Mouse (Mus musculus): ENCODE data around the gene Smyd3. TPM values are rescaled to one million over a fixed set of nuclear protein-coding genes. Genes with fewer than 3 reads are reported as not detected.
"Not testable (repeated sequence)": the region's sequence is repeated elsewhere in the genome, so short reads cannot be mapped to it uniquely, and the experiment has no call there.

The Smyd3 gene
- polyA plus RNA-seq, 1 experiment from 2014 or later = 12.7 TPM

DNA sequence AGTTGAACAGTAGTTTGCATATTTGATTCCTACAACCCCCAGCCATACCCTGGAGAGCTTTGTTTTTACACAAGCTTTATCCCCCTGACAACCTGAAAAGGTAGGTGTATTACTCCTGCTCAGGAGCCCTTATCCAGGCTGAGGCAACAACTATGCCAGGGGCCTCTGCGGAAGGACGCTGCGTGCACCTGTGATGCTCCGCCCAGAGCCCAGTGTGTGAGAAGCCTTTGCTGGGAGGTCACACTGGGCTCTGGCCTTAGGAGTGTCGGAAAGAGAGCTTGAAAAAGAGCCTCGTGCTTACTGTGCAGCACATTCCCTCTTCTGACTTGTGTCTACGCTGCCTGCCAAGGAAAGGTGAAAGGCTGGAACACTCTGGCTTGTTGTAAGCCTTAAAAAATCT lies 34.9 kb upstream of the Smyd3 start:
- TF ChIP-seq CTCF (IDR thresholded peaks at IDR 0.05) = no peak
- ATAC-seq (no peak), DNase-seq (ENCODE audit: low read depth, low spot score) (no peak)
- in situ Hi-C loops (cut with MboI; ENCODE audit: low pct_unique_long_range_greater_than_20kb) = no loop called here
- no peaks in the 10 kb centered on the region for H3K27me3 ChIP-seq
- ChIA-PET CTCF (interaction anchor here (1.3 to 1.9 kb wide), 3 partner anchors 50 to 71 kb away, joined by 3 to 4 read pairs (median 4); no protein-coding TSS in a partner anchor), POLR2A (interaction anchor here (0.5 to 0.7 kb wide), 2 partner anchors 243 to 1194 kb away, joined by 3 read pairs; no protein-coding TSS in a partner anchor)

DNA sequence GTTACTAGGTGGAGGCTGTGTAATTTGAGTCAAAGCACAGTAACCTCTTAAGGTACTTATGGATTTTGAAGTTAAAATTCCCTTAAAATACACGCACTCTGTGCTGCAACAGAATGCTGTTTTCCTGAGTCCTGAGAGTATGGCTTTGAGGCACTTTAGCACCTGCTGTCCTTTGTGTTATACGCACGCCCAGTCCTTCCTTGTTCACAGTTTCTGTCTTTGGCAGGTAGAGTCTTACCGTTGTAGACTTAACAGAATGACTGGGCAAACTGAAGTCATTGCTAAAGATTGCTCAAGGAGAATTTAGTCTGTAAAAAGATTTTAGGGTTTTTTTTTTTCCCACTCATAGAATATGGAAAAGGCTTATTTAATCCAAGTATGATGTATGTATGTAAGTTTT lies 34.1 kb upstream of the Smyd3 start:
- POLR2A ChIA-PET = no interaction called here
- ATAC-seq (no peak), DNase-seq (ENCODE audit: low read depth, low spot score) (no peak)
- no peak for TF ChIP-seq CTCF (IDR thresholded peaks at IDR 0.05)
- no peaks in the 10 kb centered on the region for H3K27me3 ChIP-seq
- CTCF ChIA-PET = no interaction called here
- in situ Hi-C loops (cut with MboI; ENCODE audit: low pct_unique_long_range_greater_than_20kb) = no loop called here

DNA sequence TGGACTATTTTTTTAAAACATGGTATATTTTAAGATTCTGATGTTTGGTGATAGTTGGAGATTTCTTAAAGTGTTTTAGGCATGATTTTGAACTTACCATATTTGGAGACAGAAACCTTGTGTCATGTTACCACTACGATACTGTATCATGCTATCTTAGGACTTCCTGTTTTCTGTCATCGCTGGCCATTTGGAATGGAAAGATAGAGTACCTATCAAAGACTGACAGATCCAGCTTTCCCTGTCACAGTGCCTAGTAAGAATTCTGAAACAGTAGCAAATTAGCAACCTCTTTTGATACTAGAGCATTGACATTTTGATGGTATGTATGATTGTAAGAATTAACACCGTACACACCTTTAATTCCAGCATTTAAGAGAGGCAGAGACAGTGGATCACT lies 33.5 kb upstream of the Smyd3 start:
- ChIA-PET CTCF (interaction anchor here (1.3 to 1.6 kb wide), 2 partner anchors 8 to 11 kb away, joined by 3 to 8 read pairs; no protein-coding TSS in a partner anchor), POLR2A (no interaction called here)
- no peaks in the 10 kb centered on the region for H3K27me3 ChIP-seq
- DNase-seq (ENCODE audit: low read depth, low spot score) (no peak), ATAC-seq (no peak)
- in situ Hi-C loops (cut with MboI; ENCODE audit: low pct_unique_long_range_greater_than_20kb) = no loop called here
- TF ChIP-seq CTCF (IDR thresholded peaks at IDR 0.05) = no peak

DNA sequence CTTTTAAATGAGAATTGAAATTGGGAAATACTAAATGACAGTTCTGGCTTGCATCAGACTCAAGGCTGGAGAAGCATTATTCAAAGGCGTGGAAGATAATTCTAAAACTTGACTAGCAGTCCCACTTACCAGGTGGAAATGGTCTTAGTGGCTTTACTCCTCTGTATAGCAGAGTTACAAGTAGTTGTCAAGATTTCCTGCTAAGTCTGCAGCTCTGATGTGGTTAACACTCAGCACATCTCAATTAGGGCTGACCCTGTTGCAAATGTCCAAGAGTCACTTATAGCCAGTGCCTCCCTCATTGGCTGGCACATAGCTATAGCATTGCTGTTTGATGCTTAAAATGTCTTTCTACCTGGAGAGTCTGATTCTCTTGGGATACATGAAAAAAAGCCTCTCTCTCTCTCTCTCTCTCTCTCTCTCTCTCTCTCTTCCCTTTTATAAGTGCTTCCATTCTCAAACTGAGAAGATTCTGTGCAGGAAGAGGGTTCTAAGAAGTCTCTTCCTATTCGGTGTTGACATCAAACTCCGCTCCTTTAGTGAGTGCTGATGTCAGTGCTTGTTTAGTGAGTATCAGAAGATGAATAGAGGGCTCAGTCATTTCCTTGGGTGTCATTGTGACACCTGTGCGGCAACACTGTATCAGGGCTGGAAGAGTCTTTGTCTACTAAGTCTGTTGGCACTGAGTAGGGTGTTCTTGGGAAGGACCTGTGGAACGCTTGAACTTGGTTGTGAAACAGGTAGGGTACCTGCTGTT lies 31.3 kb upstream of the Smyd3 start:
- no peak for ATAC-seq
- in situ Hi-C loops (cut with MboI; ENCODE audit: low pct_unique_long_range_greater_than_20kb) = no loop called here
- POLR2A ChIA-PET = no interaction called here
- no peak for DNase-seq (ENCODE audit: low read depth, low spot score)
- H3K27me3 ChIP-seq = no peaks in the 10 kb centered on the region
- CTCF ChIA-PET = interaction anchor here (1.1 to 3.6 kb wide), 4 partner anchors 11 to 85 kb away, joined by 3 to 13 read pairs (median 3); no protein-coding TSS in a partner anchor
- no peak for TF ChIP-seq CTCF (IDR thresholded peaks at IDR 0.05)

DNA sequence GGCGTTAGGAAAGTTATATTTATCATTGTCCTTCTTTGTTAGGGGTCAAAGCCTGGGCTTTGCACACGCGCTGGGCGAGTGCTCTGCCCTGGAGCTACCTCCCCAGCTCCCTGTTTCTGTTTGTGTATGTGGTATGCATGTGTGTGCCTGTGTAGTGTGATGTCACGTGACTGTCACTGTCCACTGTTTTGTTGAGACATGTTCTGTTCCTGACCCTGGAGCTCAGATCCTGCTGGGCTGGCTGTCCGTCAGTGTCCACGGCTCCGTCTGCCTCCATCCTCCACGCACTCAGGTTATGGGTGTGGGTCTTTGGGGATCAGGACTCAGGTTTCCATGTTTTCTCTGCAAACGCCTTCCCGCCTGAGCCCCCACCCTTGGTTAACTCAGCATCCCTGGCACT lies 30.4 kb upstream of the Smyd3 start:
- DNase-seq (ENCODE audit: low read depth, low spot score) (no peak), ATAC-seq (no peak)
- in situ Hi-C loops (cut with MboI; ENCODE audit: low pct_unique_long_range_greater_than_20kb) = no loop called here

DNA sequence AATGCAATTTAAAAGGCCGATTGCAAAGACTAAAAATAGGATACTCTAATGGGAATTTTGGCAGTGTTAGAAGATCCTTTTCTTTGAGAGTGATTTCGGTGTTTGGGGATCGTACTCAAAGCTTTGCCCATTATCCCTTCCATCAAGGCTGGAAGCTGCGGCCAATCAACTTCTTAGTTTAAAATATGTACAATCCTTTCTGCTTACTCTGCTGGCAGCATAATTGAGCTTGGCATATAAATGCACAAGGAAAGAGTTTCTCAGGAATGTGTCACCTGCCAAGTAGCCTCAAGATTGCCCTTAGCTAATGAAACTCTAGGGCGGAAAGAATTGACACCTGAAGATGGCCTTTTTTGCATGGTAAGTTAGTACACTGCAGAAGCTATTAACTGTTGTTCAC lies 29.3 kb upstream of the Smyd3 start:
- CTCF ChIA-PET = interaction anchor here (0.8 to 1.6 kb wide), 6 partner anchors 16 to 86 kb away, joined by 3 to 5 read pairs (median 3); no protein-coding TSS in a partner anchor
- POLR2A ChIA-PET = no interaction called here
- in situ Hi-C loops (cut with MboI; ENCODE audit: low pct_unique_long_range_greater_than_20kb) = no loop called here
- DNase-seq (ENCODE audit: low read depth, low spot score) (no peak), ATAC-seq (no peak)
- no peaks in the 10 kb centered on the region for H3K27me3 ChIP-seq
- no peak for TF ChIP-seq CTCF (IDR thresholded peaks at IDR 0.05)

More for the DNA sequence above, 30.4 kb upstream of the Smyd3 start:
- ChIA-PET CTCF (interaction anchor here (1.4 to 3.6 kb wide), 2 partner anchors 12 to 75 kb away, joined by 3 to 13 read pairs; no protein-coding TSS in a partner anchor), POLR2A (no interaction called here)
- TF ChIP-seq CTCF (IDR thresholded peaks at IDR 0.05) = no peak
- H3K27me3 ChIP-seq = no peaks in the 10 kb centered on the region

DNA sequence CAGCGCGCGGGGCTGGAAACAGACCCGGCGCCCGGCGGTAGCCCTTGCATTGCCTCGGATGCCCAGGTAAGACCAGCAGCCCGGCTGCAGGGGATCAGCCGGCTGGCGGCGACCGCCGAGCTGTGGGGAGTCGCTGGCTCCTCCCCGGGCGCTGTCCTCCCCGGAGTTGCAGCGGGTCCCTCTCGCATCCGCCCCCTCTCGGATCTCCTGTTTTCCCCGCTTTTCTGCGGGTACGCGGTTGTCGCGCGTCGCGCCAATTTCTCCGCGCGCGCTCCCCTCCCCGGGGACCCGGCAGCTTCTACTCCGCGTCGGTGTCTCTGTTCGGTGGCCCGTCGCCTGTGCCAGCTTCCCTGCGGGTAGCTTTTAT lies 28.7 kb upstream of the Smyd3 start:
- ChIA-PET CTCF (interaction anchor here (0.8 to 1.6 kb wide), 6 partner anchors 15 to 86 kb away, joined by 3 to 5 read pairs (median 3); no protein-coding TSS in a partner anchor), POLR2A (no interaction called here)
- no peak for TF ChIP-seq CTCF (IDR thresholded peaks at IDR 0.05)
- in situ Hi-C loops (cut with MboI; ENCODE audit: low pct_unique_long_range_greater_than_20kb) = no loop called here
- ATAC-seq = peak; percentile 55
- no peak for DNase-seq (ENCODE audit: low read depth, low spot score)
- no peaks in the 10 kb centered on the region for H3K27me3 ChIP-seq

DNA sequence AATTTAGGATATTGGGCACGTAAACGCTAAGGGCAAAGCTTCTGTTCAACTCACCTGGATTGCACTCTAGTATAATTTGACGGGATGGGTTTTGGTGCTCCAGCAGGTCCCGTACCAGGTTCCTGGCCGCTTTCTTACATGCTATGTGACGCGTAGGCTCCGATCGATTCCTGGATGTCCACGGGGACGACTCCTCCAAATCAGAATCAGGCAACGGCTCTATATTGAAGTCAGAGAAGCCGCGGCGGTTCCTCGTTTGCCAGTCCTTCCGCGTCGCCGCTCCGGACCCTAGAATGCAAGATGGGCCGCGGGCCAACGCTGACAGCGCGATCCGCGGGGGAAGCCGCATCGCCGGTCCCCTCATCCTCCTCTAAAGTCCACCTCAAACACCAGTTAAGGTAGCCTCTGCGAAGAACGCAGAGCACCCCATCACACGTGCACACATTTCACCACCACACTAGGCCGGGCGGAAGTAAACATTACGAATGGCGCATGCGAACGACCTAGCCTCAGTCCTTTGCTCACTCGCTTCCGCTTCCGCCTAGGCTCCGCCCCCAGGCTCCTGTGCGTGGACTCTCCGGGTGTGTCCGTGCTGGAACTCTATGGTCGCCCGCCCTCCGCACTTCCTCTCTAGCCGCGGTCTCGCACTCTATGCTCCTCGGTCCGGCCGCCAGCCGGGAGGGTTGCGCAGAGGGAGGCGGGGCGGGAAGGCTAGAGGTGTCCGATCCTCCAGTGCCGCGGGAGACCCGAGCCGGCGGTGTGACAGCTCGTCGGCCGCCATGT lies 28.1 kb upstream of the Smyd3 start, which contains the start of the genes Tfb2m and Cnst:
Gene Tfb2m, minus strand, starts transcription at position 500 of the 783 bp plus-strand sequence.
Gene Cnst, plus strand, starts transcription at position 603 of the 783 bp plus-strand sequence.
- POLR2A ChIA-PET; H3K27me3 ChIP-seq; in situ Hi-C loops (cut with MboI; ENCODE audit: low pct_unique_long_range_greater_than_20kb): not testable (repeated sequence)
- ATAC-seq = peak; percentile 96
- peak; percentile 86 for DNase-seq (ENCODE audit: low read depth, low spot score)
- CTCF ChIA-PET = interaction anchor here (0.9 to 1.5 kb wide), 4 partner anchors 11 to 59 kb away, joined by 3 to 4 read pairs (median 3); no protein-coding TSS in a partner anchor

DNA sequence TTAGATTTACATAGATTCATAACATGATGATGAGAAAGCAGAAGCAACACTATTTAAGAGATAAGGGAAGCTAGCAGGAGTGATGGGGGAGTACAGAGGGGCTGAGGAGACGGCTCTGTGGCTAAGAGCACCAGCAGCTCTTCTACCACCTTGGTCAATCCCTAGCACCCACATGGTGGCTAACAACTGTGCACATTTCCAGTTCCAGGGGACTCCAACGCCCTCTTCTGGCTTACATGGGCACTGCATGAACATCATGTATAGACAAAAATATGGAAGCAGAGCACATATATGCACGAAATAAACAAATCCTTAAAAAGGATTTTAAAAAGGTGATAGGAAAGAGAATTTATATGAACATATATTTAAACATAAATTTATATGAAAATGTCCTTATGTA lies 23.7 kb upstream of the Smyd3 start:
- no peak for ATAC-seq
- TF ChIP-seq CTCF (IDR thresholded peaks at IDR 0.05) = peak; percentile 58
- ChIA-PET POLR2A (interaction anchor here (1.0 to 1.5 kb wide), 2 partner anchors 24 to 32 kb away, joined by 3 read pairs; partner anchors contain the start of gene Smyd3), CTCF (interaction anchor here (0.6 to 1.1 kb wide), 5 partner anchors 9 to 39 kb away, joined by 3 read pairs; no protein-coding TSS in a partner anchor)
- H3K27me3 ChIP-seq = no peaks in the 10 kb centered on the region
- DNase-seq (ENCODE audit: low read depth, low spot score) = no peak
- in situ Hi-C loops (cut with MboI; ENCODE audit: low pct_unique_long_range_greater_than_20kb) = no loop called here

DNA sequence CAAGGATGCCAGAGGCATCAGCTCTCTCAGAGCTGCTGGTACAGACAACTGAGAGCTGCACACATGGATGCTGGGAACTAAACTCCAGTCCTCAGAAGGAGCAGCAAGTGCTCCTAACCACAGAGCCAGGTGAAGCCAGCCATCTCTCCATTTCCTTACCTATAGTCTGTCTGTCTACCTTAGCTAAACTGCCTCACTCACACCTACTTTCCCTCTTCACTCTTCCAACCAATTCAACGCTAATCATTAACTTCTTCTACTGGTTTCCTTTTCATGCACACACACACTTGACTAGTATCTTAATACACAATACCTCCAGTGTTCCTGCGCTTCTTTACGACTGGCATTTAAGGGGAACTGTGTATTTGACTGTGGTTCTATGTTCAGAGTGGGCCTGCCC lies 22.0 kb upstream of the Smyd3 start:
- ATAC-seq = no peak
- CTCF ChIA-PET = no interaction called here

More for the DNA sequence above, 22.0 kb upstream of the Smyd3 start:
- no peak for DNase-seq (ENCODE audit: low read depth, low spot score)
- no peak for TF ChIP-seq CTCF (IDR thresholded peaks at IDR 0.05)
- in situ Hi-C loops (cut with MboI; ENCODE audit: low pct_unique_long_range_greater_than_20kb) = no loop called here
- POLR2A ChIA-PET = no interaction called here
- H3K27me3 ChIP-seq = no peaks in the 10 kb centered on the region
